Mouse (Mus musculus) kidney, embryonic 16.5 days (tissue): ENCODE results near the gene Ap1b1. TPM values are rescaled to one million over a fixed set of nuclear protein-coding genes. Genes with fewer than 3 reads are reported as not detected.

Experiments used
- ATAC-seq: fragments of 200-750 bp; cut with Nextera tagmentation; 2 replicates; pipeline ENCODE4 v1.8.0; 2017; ENCODE audit warnings: moderate TSS enrichment; ENCODE audit not compliant: low FRiP score, low TSS enrichment
- H3K27ac ChIP-seq: fragments of 300-500 bp; sonication (generic); 2 replicates; pipeline ENCODE4 v1.5.1; 2014; ENCODE audit warnings: low read length
- H3K27me3 ChIP-seq: fragments of 300-500 bp; sonication (generic); 2 replicates; pipeline ENCODE4 v1.6.1; 2014; ENCODE audit warnings: low read length, control low read depth, mixed read lengths; ENCODE audit not compliant: insufficient read depth
- H3K36me3 ChIP-seq: fragments of 300-500 bp; sonication (generic); 2 replicates; pipeline ENCODE4 v1.6.1; 2014; ENCODE audit warnings: low read length, control low read depth, mixed read lengths; ENCODE audit not compliant: insufficient read depth
- H3K4me1 ChIP-seq: fragments of 300-500 bp; sonication (generic); 2 replicates; pipeline ENCODE4 v1.6.1; 2014; ENCODE audit warnings: low read length, control low read depth, mixed read lengths; ENCODE audit not compliant: insufficient read depth
- H3K4me2 ChIP-seq: fragments of 300-500 bp; sonication (generic); replicated peaks from 2 replicates; pipeline ENCODE4 v1.6.1; 2014; ENCODE audit warnings: low read depth, low read length
- H3K4me3 ChIP-seq: fragments of 300-500 bp; sonication (generic); 2 replicates; pipeline ENCODE4 v1.5.1; 2014; ENCODE audit warnings: mild to moderate bottlenecking, low read length
- H3K9ac ChIP-seq: fragments of 300-500 bp; sonication (generic); replicated peaks from 2 replicates; pipeline ENCODE4 v1.6.1; 2014; ENCODE audit warnings: low read length
- H3K9me3 ChIP-seq: fragments of 300-500 bp; sonication (generic); 2 replicates; pipeline ENCODE4 v1.6.1; 2016; ENCODE audit warnings: low read length, control low read depth
- WGBS: fragments of 180-500 bp; shearing (Covaris S2); extraction: QIAGEN DNeasy Blood & Tissue Kit; methylation state at CpG from one replicate; pipeline ENCODE4 v1.1.7; 2014; 5-methylcytosine and 5-hydroxymethylcytosine counted together
- microRNA-seq: library from miRNA; unstranded; fragments of <30 nt; microRNA quantifications from one replicate; pipeline ENCODE4, GENCODE M21; 2016
- polyA plus RNA-seq: library from polyadenylated mRNA; unstranded; fragments of >200 nt; fragmentation: Nextera tagmentation; extraction: Ambion mirVana; gene quantifications from 2 replicates; pipeline ENCODE4 v1.2.1, GENCODE M21; 2015

Ap1b1 gene
- polyA plus RNA-seq, 1 experiment from 2014 or later, result 76.9 TPM

DNA sequence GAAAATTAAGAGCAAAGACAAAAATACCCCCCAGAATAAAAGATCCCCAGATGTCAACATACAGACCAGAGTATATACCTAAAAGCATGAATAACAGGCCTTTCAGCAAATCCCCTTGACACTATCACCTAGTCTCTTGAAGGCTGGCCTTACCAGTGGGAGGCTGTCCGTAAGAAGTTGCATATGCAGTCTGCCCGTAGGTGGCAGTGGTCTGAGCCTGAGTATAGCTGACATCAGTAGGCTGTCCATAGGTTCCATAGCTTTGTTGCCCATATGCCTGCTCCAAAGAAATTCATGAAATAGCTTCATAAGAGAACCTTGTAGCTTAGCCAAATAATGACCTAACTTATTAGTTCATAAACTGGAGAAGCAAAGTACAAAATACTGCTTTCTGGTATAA lies 105.1 kb downstream of the Ap1b1 start:
- H3K4me3 ChIP-seq, result no peak overlapping the region
- H3K9ac ChIP-seq, result no peak overlapping the region
- H3K36me3 ChIP-seq, result peaks cover 40% of the 10 kb centered on the region
- H3K9me3 ChIP-seq, result no peaks in the 10 kb centered on the region
- WGBS, result 41% methylated on average over 2 of the region's 2 CpGs
- no peaks in the 10 kb centered on the region for H3K27me3 ChIP-seq
- H3K4me1 ChIP-seq, result peaks cover 19% of the 10 kb centered on the region
- peak; percentile 61; the same call in 1 of the 2 replicates for ATAC-seq
- H3K4me2 ChIP-seq, result no peak overlapping the region
- H3K27ac ChIP-seq, result no peak overlapping the region

Small RNA genes within 50 kb of the gene (microRNA-seq; reads per million reads assigned to microRNA genes)
- gene Gm47296, result not detected

Other genes starting within 250 kb of the Ap1b1 start
- 0.12 TPM in 2 replicates for gene Cabp7, start 240.0 kb upstream of the Ap1b1 start, polyA plus RNA-seq
- gene Nf2, start 137.3 kb upstream of the Ap1b1 start, polyA plus RNA-seq, result 53.0 and 53.8 TPM in 2 replicates
- 92.2 and 92.6 TPM in 2 replicates for gene Nipsnap1, start 112.9 kb upstream of the Ap1b1 start, polyA plus RNA-seq
- gene Thoc5, start 91.5 kb upstream of the Ap1b1 start, polyA plus RNA-seq, result 39.0 and 39.5 TPM in 2 replicates
- gene Nefh, start 38.8 kb upstream of the Ap1b1 start, polyA plus RNA-seq, result 0.19 TPM in 2 replicates
- 2.9 and 3.0 TPM in 2 replicates for gene Rasl10a, start 71.3 kb downstream of the Ap1b1 start, polyA plus RNA-seq
- 28.4 and 28.7 TPM in 2 replicates for gene Gas2l1, start 78.5 kb downstream of the Ap1b1 start, polyA plus RNA-seq
- gene Rhbdd3, start 112.1 kb downstream of the Ap1b1 start, polyA plus RNA-seq, result 35.1 and 39.0 TPM in 2 replicates
- gene Ewsr1, start 112.4 kb downstream of the Ap1b1 start, polyA plus RNA-seq, result 859 and 884 TPM in 2 replicates
- gene Emid1, start 165.4 kb downstream of the Ap1b1 start, polyA plus RNA-seq, result 230 and 247 TPM in 2 replicates